Mouse (Mus musculus) brain, embryonic 14.5 days (tissue): ENCODE data around the gene Gm21767. TPM values are rescaled to one million over a fixed set of nuclear protein-coding genes. Genes with fewer than 3 reads are reported as not detected.
"Not testable (repeated sequence)": the region's sequence is repeated elsewhere in the genome, so short reads cannot be mapped to it uniquely, and the experiment has no call there.

Source experiments
- DNase-seq: peaks from one replicate; pipeline ENCODE4 v3.0.0-alpha.2; 2011; ENCODE audit warnings: low read depth
- polyA plus RNA-seq: library from polyadenylated mRNA; depleted of rRNA; stranded (reverse); fragments of >200 nt; gene quantifications from 2 replicates; pipeline ENCODE4 v1.2.3, GENCODE M21; 2012; rRNA removed

The Gm21767 gene
- polyA plus RNA-seq = not detected in 2 replicates

- not testable (repeated sequence) for DNase-seq
Measured at GRCm38 (mm10) chrY:13941438-13941837, at the start of gene Gm21767. Gene Gm21767, plus strand, starts transcription at chrY:13941738.
